Mouse (Mus musculus) hindbrain, embryonic 15.5 days (tissue): Measurements from ENCODE around the gene Apol7a. TPM values are rescaled to one million over a fixed set of nuclear protein-coding genes. Genes with fewer than 3 reads are reported as not detected.

Experiments used
- ATAC-seq: fragments of 200-750 bp; cut with Nextera tagmentation; 2 replicates; pipeline ENCODE4 v1.8.0; 2017; ENCODE audit warnings: low read depth, moderate number of reproducible peaks, moderate TSS enrichment; ENCODE audit not compliant: low FRiP score
- H3K27ac ChIP-seq: fragments of 300-500 bp; sonication (generic); replicated peaks from 2 replicates; pipeline ENCODE4 v1.5.1; 2015; ENCODE audit warnings: mild to moderate bottlenecking, inconsistent platforms
- H3K27me3 ChIP-seq: fragments of 300-500 bp; sonication (generic); 2 replicates; pipeline ENCODE4 v1.6.1; 2015; ENCODE audit warnings: control low read depth, inconsistent platforms
- H3K36me3 ChIP-seq: fragments of 300-500 bp; sonication (generic); 2 replicates; pipeline ENCODE4 v1.6.1; 2015; ENCODE audit warnings: control low read depth, inconsistent platforms
- H3K4me1 ChIP-seq: fragments of 300-500 bp; sonication (generic); replicated peaks from 2 replicates; pipeline ENCODE4 v1.6.1; 2015; ENCODE audit warnings: control low read depth, inconsistent platforms
- H3K4me2 ChIP-seq: fragments of 300-500 bp; sonication (generic); 2 replicates; pipeline ENCODE4 v1.6.1; 2015; ENCODE audit warnings: moderate library complexity, mild to moderate bottlenecking, inconsistent platforms
- H3K4me3 ChIP-seq: fragments of 300-500 bp; sonication (generic); 2 replicates; pipeline ENCODE4 v1.5.1; 2015; ENCODE audit warnings: mild to moderate bottlenecking, inconsistent platforms
- H3K9ac ChIP-seq: fragments of 300-500 bp; sonication (generic); 2 replicates; pipeline ENCODE4 v1.6.1; 2015; ENCODE audit warnings: inconsistent platforms
- H3K9me3 ChIP-seq: fragments of 300-500 bp; sonication (generic); 2 replicates; pipeline ENCODE4 v1.6.1; 2016; ENCODE audit warnings: control low read depth, inconsistent platforms
- WGBS: fragments of 180-500 bp; shearing (Covaris S2); methylation state at CpG from one replicate; pipeline ENCODE4 v1.1.7; 2015; 5-methylcytosine and 5-hydroxymethylcytosine counted together
- polyA plus RNA-seq: library from polyadenylated mRNA; unstranded; fragments of >200 nt; fragmentation: Nextera tagmentation; extraction: Ambion mirVana; gene quantifications from 2 replicates; pipeline ENCODE4 v1.2.1, GENCODE M21; 2015

Apol7a gene
- polyA plus RNA-seq, 1 experiment from 2014 or later, result not detected

DNA sequence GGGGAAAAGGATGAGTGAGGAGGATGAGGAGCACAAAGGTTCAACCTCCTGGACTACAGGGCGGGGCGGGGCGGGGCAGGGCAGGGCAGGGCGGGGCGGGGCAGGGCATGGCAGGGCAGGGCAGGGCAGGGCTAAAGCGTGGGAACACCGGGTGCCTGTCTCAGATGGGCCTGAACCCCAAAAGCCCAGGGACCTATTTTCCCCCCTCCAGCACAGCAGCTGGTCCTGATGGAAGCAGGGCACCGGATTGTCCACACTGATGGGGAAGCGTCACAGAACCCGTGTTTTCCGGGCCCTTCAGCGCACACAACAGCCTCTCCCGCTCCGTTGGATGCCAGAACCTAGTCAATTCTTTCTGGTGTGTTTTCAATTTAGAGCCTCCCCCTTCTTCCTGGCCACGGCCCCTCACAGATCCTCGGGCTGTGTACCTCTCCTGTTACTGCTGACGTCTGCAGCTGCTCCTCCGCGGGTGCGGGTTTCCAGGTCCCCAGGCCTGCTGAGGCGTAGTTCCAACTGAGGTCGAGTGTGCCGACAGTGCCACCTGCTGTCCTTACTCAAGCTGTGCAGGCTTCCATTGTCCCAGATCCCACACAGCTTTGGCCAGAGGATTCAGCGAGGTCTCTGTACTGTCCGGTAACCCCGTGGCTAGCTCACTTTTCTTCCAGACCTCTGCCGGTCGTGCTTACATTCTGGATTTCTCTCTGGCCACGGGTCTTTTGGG, 40.4 kb downstream of the Apol7a start:
- peak; percentile 84 for ATAC-seq
- Histone ChIP-seq H3K4me1 (peaks cover 50% of the 10 kb centered on the region), H3K36me3 (no peaks in the 10 kb centered on the region), H3K9ac (peak overlapping the region; percentile 23), H3K4me3 (peak overlapping the region; percentile 27), H3K9me3 (no peaks in the 10 kb centered on the region), H3K4me2 (peak overlapping the region; percentile 49), H3K27me3 (no peaks in the 10 kb centered on the region), H3K27ac (peak overlapping the region; percentile 65)
- whole genome bisulfite sequencing, result 5% methylated on average over 29 of the region's 29 CpGs

DNA sequence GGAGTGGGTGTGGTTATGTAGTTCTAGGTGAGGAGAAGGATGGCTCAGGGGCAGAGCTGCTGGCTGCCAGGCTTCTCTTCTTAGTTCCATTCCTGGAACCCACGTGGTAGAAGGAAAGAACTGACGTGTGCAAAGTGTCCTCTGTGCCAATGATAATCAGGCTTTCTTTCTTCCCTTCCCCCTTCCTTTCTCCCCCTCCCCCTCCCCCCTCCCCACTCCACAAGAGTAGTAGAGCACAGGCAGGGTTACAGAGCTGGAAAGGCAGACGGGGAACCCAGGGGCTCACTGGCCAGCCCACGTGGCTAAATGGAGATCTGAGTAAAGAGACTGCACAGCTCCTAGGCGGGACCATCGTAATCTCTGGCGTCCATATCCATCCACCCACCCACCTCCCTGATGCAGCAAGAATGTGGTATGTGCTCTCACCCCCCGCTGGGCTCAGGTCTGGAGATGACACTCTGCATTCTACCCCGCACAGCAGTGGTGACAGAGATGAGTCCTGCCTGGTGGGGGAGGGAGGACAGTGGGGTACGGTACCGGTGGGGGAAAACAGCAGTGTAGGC, 42.6 kb downstream of the Apol7a start:
- peaks cover 52% of the 10 kb centered on the region for H3K4me1 ChIP-seq
- H3K36me3 ChIP-seq, result no peaks in the 10 kb centered on the region
- WGBS, result 9% methylated on average over 11 of the region's 11 CpGs
- peak overlapping the region; percentile 60 for H3K27ac ChIP-seq
- H3K4me3 ChIP-seq, result peak overlapping the region; percentile 10
- peak overlapping the region; percentile 40 for H3K4me2 ChIP-seq
- H3K27me3 ChIP-seq, result no peaks in the 10 kb centered on the region
- 0 out of 2 replicates have a peak overlapping the region, but pooled peaks have one; percentile 6 for H3K9ac ChIP-seq
- ATAC-seq, result peak; percentile 59
- no peaks in the 10 kb centered on the region for H3K9me3 ChIP-seq

DNA sequence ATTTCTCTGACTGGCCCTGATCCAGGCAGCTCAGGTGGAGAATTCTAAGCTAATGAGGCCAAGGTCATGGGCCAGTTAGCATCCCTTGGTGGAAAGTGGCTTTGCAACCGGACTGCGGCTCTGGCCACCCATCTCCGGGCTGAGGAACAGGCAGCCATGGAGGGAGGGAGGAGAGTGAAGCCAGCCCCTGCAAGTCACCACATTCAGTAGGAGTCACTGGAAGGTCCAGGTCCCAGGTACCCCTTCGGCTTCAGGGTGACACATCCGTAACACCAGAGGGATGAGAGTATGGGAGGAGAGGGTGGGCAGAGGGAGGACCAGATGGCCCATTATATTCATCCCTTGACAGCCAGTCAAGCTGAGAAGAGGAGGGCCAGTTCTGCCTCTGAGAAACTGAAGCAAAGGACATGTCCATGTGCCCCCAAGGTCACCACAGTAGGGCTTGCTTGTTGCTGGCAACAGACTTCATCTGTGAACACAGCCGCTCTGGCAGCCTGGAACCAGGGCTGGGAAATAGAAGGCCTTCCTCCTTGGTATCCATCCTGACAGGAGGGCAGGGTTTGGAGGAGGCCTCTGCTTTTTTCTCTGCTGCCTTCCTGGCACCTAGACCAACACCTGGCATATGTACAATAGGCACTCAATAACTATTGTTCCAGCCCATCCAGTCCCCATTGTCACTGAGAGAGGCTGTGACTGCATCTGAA, 43.9 kb downstream of the Apol7a start:
- ATAC-seq, result no peak
- H3K9ac ChIP-seq, result no peak overlapping the region
- H3K27ac ChIP-seq, result peak overlapping the region; percentile 53
- WGBS, result 42% methylated on average over 6 of the region's 6 CpGs
- H3K4me2 ChIP-seq, result no peak overlapping the region
- no peaks in the 10 kb centered on the region for H3K9me3 ChIP-seq
- no peak overlapping the region for H3K4me3 ChIP-seq
- H3K27me3 ChIP-seq, result no peaks in the 10 kb centered on the region
- peaks cover 52% of the 10 kb centered on the region for H3K4me1 ChIP-seq
- H3K36me3 ChIP-seq, result no peaks in the 10 kb centered on the region

DNA sequence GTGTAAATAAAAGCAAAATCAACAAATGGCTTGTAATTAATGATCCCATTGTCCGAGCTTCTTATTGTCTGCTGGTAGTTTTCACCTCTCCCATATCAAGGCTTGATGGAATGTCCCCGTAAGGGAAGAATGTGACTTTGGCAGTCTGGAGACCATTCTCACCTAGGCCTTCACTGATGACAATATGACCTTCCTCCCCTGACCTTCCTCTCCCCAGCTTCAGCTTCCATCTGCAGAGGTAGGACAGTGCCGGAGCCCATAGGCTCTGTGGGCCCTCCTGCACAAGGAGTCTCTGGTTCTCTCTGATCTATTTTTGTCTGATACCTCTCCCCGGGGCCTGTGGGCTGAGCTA, 44.4 kb downstream of the Apol7a start:
- 43% methylated on average over 4 of the region's 4 CpGs for WGBS
- no peaks in the 10 kb centered on the region for H3K27me3 ChIP-seq
- H3K27ac ChIP-seq, result peak overlapping the region; percentile 53; the same call in 1 of the 2 replicates
- H3K36me3 ChIP-seq, result no peaks in the 10 kb centered on the region
- no peak overlapping the region for H3K4me2 ChIP-seq
- H3K9ac ChIP-seq, result no peak overlapping the region
- H3K4me3 ChIP-seq, result no peak overlapping the region
- no peak for ATAC-seq
- peaks cover 50% of the 10 kb centered on the region for H3K4me1 ChIP-seq
- H3K9me3 ChIP-seq, result no peaks in the 10 kb centered on the region

DNA sequence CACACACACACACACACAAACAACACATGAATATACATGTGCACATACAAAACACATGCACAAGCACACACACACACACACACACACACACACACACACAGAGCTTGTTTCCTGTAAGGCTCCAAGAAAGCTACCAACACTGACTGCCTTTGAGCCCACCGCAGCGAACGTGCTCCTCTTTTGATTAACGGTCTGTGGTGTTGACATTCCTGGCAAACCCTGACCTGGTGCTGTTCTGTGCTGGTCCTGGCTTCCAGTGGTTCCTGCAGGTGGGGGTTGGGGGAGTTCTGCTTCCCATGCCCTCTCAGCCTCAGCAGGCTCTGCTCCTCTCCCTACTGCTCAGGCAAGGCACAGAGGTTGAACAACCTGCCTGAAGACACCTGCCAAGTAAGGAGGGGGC, 45.1 kb downstream of the Apol7a start:
- peaks cover 43% of the 10 kb centered on the region for H3K4me1 ChIP-seq
- H3K9ac ChIP-seq, result no peak overlapping the region
- WGBS, result 26% methylated on average over 4 of the region's 4 CpGs
- H3K9me3 ChIP-seq, result no peaks in the 10 kb centered on the region
- no peak overlapping the region for H3K27ac ChIP-seq
- no peak for ATAC-seq
- H3K4me2 ChIP-seq, result no peak overlapping the region
- H3K4me3 ChIP-seq, result no peak overlapping the region
- no peaks in the 10 kb centered on the region for H3K36me3 ChIP-seq
- no peaks in the 10 kb centered on the region for H3K27me3 ChIP-seq

DNA sequence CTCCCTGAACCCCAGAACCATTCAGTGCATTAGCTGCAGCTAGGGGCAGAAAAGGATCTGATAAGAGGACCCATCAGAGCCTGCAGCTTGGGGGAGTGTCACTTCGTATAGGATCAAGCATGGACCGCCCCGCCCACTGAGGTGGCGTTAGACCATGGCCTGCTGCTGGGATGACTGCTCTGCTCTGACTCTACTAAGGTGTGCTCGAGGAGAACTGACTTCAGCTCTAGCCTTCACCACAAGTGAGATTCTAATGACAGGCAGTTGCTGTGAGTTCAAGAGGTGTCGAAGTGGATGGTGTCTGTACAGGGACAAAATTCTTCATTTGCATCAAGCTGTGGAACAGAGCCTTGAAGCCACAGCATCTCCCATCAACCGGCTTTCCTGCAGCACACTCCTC, 46.0 kb downstream of the Apol7a start:
- H3K9me3 ChIP-seq, result no peaks in the 10 kb centered on the region
- peaks cover 37% of the 10 kb centered on the region for H3K4me1 ChIP-seq
- H3K36me3 ChIP-seq, result no peaks in the 10 kb centered on the region
- no peak overlapping the region for H3K4me2 ChIP-seq
- no peaks in the 10 kb centered on the region for H3K27me3 ChIP-seq
- no peak overlapping the region for H3K9ac ChIP-seq
- ATAC-seq, result no peak
- WGBS, result 60% methylated on average over 7 of the region's 7 CpGs
- H3K4me3 ChIP-seq, result no peak overlapping the region
- no peak overlapping the region for H3K27ac ChIP-seq

DNA sequence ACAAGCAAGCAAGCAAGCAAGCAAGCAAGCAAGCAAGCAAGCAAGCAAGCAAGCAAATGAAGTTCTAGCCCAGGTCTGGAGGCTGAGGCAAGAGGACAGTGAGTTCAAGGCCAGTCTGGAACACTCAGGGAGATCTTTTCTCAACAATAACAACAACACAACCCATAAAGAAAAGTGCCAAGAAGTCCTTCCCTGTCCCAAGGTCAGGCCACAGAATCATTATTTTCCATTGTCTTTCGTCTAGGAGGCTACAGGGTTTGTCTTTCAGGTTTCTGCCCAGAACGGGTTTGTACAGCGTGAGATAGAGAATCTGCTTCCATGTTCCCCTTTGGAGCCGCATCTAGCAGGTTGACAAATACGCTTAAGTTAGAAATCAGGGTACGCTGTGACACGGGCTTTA, 48.8 kb downstream of the Apol7a start:
- H3K27ac ChIP-seq, result no peak overlapping the region
- peaks cover 16% of the 10 kb centered on the region for H3K4me1 ChIP-seq
- no peaks in the 10 kb centered on the region for H3K27me3 ChIP-seq
- no peaks in the 10 kb centered on the region for H3K9me3 ChIP-seq
- H3K4me3 ChIP-seq, result no peak overlapping the region
- WGBS, result 93% methylated on average over 7 of the region's 7 CpGs
- H3K9ac ChIP-seq, result no peak overlapping the region
- H3K4me2 ChIP-seq, result no peak overlapping the region
- no peak for ATAC-seq
- H3K36me3 ChIP-seq, result no peaks in the 10 kb centered on the region

DNA sequence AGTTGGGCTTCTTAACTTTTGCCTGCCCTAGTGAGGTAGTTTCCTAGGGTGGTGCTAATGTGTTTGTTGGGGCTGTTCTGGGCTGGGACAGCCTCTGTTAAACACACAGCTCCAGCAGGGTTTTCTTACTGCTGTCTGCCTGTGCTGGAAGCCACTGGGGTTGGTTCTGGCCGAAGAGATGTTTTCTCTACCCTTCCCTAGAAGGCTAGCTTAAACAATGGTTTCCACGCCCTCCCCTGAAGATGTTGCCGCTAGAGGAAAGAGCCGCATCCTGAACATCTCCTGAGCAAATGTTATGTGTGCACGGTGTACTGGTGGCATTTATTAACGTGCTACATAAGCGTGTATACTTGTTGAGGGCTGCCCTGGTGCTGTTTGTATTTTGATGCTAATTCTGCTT, 50.8 kb downstream of the Apol7a start:
- Histone ChIP-seq H3K9me3 (no peaks in the 10 kb centered on the region), H3K4me1 (peaks cover 20% of the 10 kb centered on the region), H3K36me3 (no peaks in the 10 kb centered on the region), H3K27me3 (no peaks in the 10 kb centered on the region), H3K4me2 (no peak overlapping the region), H3K9ac (no peak overlapping the region), H3K4me3 (no peak overlapping the region), H3K27ac (no peak overlapping the region)
- WGBS, result 69% methylated on average over 7 of the region's 7 CpGs
- ATAC-seq, result no peak

DNA sequence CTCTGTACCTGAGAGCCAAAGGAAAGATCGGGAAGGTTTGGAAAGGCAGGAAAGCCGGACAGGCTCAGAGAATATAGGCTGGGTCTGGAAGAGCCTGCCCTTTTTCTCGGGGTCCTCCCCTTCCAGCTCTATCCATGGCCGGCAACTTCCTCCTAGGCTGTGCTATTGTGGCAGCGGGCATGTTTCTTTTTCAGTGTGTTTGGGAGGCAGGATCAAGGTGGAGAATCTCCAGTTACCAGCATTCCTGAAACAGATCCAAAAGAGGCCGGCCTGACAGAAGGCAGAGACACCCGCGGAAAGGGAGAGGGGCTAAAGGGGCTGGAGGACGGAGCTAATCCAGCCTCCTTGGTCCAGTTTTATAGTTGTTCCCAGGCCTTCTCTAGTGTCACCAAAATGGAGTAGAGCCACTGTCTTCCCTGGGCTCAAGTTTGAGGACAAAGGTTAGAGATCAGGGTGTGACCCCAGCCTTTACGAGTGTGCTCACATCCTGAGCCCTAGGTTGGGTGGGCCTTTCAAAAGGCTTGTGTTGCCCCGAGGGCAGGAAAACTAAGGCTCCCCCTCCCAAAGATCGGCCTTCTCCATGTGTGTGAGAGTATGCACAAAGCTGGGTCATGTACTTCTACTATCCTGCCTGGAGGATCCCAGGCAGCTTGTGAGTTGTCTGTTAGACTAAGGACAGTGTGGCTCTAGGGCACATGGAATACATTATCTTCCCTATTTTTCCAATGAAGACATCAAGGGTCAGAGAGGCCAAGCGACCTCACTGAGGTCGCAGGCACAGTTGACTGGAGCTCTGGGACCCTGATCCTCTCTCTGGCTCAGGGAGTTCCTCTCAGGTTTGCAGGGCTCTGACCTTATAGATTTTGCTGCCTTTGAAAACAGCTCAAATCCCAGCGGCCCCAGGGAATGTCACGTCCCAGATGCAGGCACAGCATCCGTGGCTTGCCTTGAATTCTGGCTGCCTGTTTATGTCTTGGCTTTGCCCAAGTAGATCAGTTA, 54.5 kb downstream of the Apol7a start:
- H3K27me3 ChIP-seq, result no peaks in the 10 kb centered on the region
- no peaks in the 10 kb centered on the region for H3K9me3 ChIP-seq
- 35% methylated on average over 17 of the region's 17 CpGs for WGBS
- peak overlapping the region; percentile 56 for H3K27ac ChIP-seq
- H3K4me3 ChIP-seq, result no peak overlapping the region
- peak overlapping the region; percentile 48 for H3K4me2 ChIP-seq
- H3K36me3 ChIP-seq, result no peaks in the 10 kb centered on the region
- H3K4me1 ChIP-seq, result peaks cover 21% of the 10 kb centered on the region
- H3K9ac ChIP-seq, result no peak overlapping the region
- 0 out of 2 replicates have a peak, but pooled peaks have one; percentile 9 for ATAC-seq

DNA sequence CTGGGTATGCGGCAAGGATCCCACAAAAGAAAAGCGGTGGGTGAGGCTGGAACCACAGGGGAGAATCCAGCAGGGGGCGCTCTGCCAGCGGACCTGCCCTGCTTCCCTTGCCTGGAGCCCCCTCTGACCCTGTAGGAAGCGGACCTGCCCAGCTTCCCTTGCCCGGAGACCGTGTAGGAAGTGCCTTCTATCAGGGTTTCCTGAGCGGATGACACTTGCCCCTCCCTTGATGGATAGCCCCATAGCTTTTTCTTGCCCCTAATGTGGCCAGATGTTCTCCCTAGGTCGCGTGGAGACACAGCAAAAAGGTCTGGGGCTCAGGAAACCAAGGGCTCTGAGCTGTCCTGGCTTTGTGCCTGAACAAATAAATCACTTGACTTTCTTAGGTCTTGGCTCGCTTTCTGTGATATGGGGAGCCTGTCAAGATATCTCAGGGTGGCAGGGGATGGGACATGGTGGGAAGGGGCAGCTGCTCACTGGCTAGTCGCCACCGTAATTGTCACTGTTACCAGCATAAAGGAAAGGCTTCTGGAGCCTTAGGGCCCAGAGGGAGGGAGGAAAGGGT, 55.3 kb downstream of the Apol7a start:
- Histone ChIP-seq H3K9ac (peak overlapping the region; percentile 27; the same call in 1 of the 2 replicates), H3K36me3 (no peaks in the 10 kb centered on the region), H3K27me3 (no peaks in the 10 kb centered on the region), H3K4me1 (peaks cover 21% of the 10 kb centered on the region), H3K27ac (peak overlapping the region; percentile 56), H3K4me3 (peak overlapping the region; percentile 13; the same call in 1 of the 2 replicates), H3K9me3 (no peaks in the 10 kb centered on the region), H3K4me2 (peak overlapping the region; percentile 48)
- peak; percentile 66 for ATAC-seq
- 5% methylated on average over 13 of the region's 13 CpGs for WGBS

DNA sequence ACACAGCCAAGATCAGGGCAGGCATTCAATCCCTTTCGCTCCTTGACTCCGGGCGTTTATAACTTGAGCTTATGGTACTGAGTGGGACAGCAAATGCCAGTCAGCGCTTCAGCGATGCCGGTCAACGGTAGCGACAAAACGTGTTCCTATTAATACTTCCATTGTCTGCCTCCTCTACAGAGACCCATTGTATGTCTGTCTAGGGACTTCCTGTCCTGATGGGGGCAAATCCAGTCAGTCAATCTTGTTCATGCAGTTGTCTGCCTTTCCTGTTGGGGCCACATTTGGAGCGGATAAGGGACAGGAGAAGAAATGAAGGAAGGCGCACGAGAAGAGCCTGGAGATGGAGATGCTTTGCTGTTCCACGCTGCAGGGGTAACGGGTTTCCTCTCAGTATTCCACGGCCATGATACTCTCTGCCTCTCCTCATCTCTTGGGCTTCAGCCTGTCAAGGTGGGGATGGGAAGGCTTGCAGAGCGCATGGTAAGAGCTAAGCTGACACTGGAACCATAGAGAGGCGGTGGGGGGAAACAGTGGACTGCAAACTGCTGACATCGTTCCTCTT, 55.9 kb downstream of the Apol7a start:
- WGBS, result 24% methylated on average over 18 of the region's 18 CpGs
- Histone ChIP-seq H3K27me3 (no peaks in the 10 kb centered on the region), H3K9me3 (no peaks in the 10 kb centered on the region), H3K27ac (peak overlapping the region; percentile 56), H3K4me1 (peaks cover 21% of the 10 kb centered on the region), H3K36me3 (no peaks in the 10 kb centered on the region), H3K4me2 (peak overlapping the region; percentile 48), H3K9ac (peak overlapping the region; percentile 27), H3K4me3 (peak overlapping the region; percentile 13; the same call in 1 of the 2 replicates)
- peak; percentile 29; the same call in 1 of the 2 replicates for ATAC-seq
